ENCODE assay signal across 10 mouse cellular contexts in the genomic region with DNA sequence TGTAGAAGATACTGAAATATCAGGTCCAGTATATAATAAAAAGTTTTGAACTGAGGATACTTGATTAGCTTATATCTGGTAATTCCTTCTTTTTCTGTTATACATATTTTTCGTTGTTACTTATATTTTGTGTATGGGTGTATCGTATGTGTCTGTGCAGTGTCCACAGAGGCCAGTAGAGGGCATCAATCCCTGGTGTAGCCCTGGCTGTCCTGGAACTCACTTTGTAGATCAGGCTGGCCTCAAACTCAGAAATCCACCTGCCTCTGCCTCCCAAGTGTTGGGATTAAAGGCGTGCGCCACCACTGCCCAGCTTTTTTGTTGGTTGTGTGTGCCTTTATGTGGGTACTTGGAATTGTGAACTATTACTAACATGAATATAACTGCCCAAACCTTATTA. TPM values are rescaled to one million over a fixed set of nuclear protein-coding genes. Genes with fewer than 3 reads are reported as not detected.
DNase-seq lines count a peak whose midpoint lies in the region; ATAC-seq and TF ChIP-seq lines count a peak whose summit lies in the region.
"Had no signal": no experiment of that assay in that cellular context is flagged by ENCODE, and none has a peak within 500 bp of the region (broad histone marks: within the 10 kb centered on the region; RNA-seq: fewer than 3 reads in every experiment).

No protein-coding gene starts in this region.

- no peak overlapping the region for H3K27ac ChIP-seq in liver, embryonic 13.5 days
- no peak overlapping the region for H3K27ac ChIP-seq in heart, embryonic 12.5 days (ENCODE audit: poor library complexity, severe bottlenecking)
- H3K27ac ChIP-seq: embryonic facial prominence, embryonic 12.5 days had no signal

- peaks cover 59% of the 10 kb centered on the region for H3K36me3 ChIP-seq in liver, embryonic 13.5 days
- H3K36me3 ChIP-seq in heart, embryonic 12.5 days: peaks cover 30% of the 10 kb centered on the region

- no peaks in the 10 kb centered on the region; the same call in 1 of the 2 replicates for H3K4me1 ChIP-seq in lung, adult 2 months (ENCODE audit: control insufficient read depth, insufficient read depth, low read length)
- peaks cover 17% of the 10 kb centered on the region for H3K4me1 ChIP-seq in liver, embryonic 13.5 days (replicated peaks)
- H3K4me1 ChIP-seq in heart, embryonic 12.5 days (replicated peaks): peaks cover 2% of the 10 kb centered on the region; the same call in 1 of the 2 replicates

- no peaks in the 10 kb centered on the region for H3K9me3 ChIP-seq in liver, embryonic 13.5 days (replicated peaks)
- no peaks in the 10 kb centered on the region for H3K9me3 ChIP-seq in heart, embryonic 12.5 days (replicated peaks)
- H3K9me3 ChIP-seq: embryonic facial prominence, embryonic 12.5 days had no signal

- TF ChIP-seq CTCF in lung, adult 2 months (IDR thresholded peaks at IDR 0.05; ENCODE audit: insufficient read depth, low read length): peak; percentile 51

- no peak overlapping the region for H3K4me2 ChIP-seq in liver, embryonic 13.5 days
- H3K4me2 ChIP-seq in heart, embryonic 12.5 days: no peak overlapping the region
- H3K4me2 ChIP-seq: embryonic facial prominence, embryonic 12.5 days had no signal

- H3K9ac ChIP-seq in liver, embryonic 13.5 days: no peak overlapping the region
- no peak overlapping the region for H3K9ac ChIP-seq in heart, embryonic 12.5 days
- H3K9ac ChIP-seq: embryonic facial prominence, embryonic 12.5 days had no signal

- 86% methylated on average over 4 of the region's 4 CpGs for WGBS in lung, adult 2 months
- WGBS in liver, embryonic 13.5 days (ENCODE audit: insufficient replicate concordance): 76% methylated on average over 4 of the region's 4 CpGs
- WGBS in heart, embryonic 12.5 days: 86% methylated on average over 4 of the region's 4 CpGs

- no peak overlapping the region for H3K4me3 ChIP-seq in lung, adult 2 months (replicated peaks; ENCODE audit: extremely low read depth, low read depth, low read length)
- no peak overlapping the region for H3K4me3 ChIP-seq in liver, embryonic 13.5 days (replicated peaks)
- H3K4me3 ChIP-seq in heart, embryonic 12.5 days: no peak overlapping the region
- H3K4me3 ChIP-seq: embryonic facial prominence, embryonic 12.5 days had no signal

- ATAC-seq in liver, embryonic 13.5 days (ENCODE audit: low read depth): no peak
- ATAC-seq in heart, embryonic 12.5 days (ENCODE audit: insufficient number of reproducible peaks, low FRiP score): no peak

- TF ChIP-seq POLR2A in lung, adult 2 months (IDR thresholded peaks at IDR 0.05; ENCODE audit: borderline replicate concordance, extremely low read depth, low read depth, low read length): no peak

- H3K27me3 ChIP-seq in liver, embryonic 13.5 days: no peaks in the 10 kb centered on the region
- H3K27me3 ChIP-seq in heart, embryonic 12.5 days (replicated peaks): no peaks in the 10 kb centered on the region
- H3K27me3 ChIP-seq: embryonic facial prominence, embryonic 12.5 days had no signal

- DNase-seq in embryo, embryonic 10 days (ENCODE audit: low spot score): peak; percentile 39
- DNase-seq in embryo, embryonic 11 days: no peak
- DNase-seq in lung, adult 2 months: peak; percentile 11
- DNase-seq in lung, postnatal 10 days: no peak
- peak; percentile 24 for DNase-seq in liver, embryonic 13.5 days
- peak; percentile 30 for DNase-seq in thymus, postnatal 0 days (ENCODE audit: low spot score)
- no peak for DNase-seq in urinary bladder, postnatal 14 days (ENCODE audit: low spot score)
- DNase-seq: kidney, adult 11 months had no signal

RNA-seq across cellular contexts. Expression of a gene that starts 12.8 kb away (rescaled TPM):
- polyA plus RNA-seq in lung, adult 2 months (2012; rRNA removed): 81.6 and 92.2 TPM in 2 replicates
- 134 and 178 TPM in 2 replicates for polyA plus RNA-seq in liver, embryonic 13.5 days (2015; fragmentation: Nextera tagmentation; extraction: Ambion mirVana)
- 212 and 231 TPM in 2 replicates for polyA plus RNA-seq in thymus, postnatal 0 days (2015; fragmentation: Nextera tagmentation; extraction: Ambion mirVana)
- 293 and 312 TPM in 2 replicates for polyA plus RNA-seq in heart, embryonic 12.5 days (2016; fragmentation: Nextera tagmentation; extraction: Ambion mirVana)

RNA-seq across cellular contexts. Expression of a gene that starts 23.6 kb away (rescaled TPM):
- 24.3 and 30.7 TPM in 2 replicates for polyA plus RNA-seq in lung, adult 2 months (2012; rRNA removed)
- 20.7 and 24.2 TPM in 2 replicates for polyA plus RNA-seq in liver, embryonic 13.5 days (2015; fragmentation: Nextera tagmentation; extraction: Ambion mirVana)
- polyA plus RNA-seq in thymus, postnatal 0 days (2015; fragmentation: Nextera tagmentation; extraction: Ambion mirVana): 17.7 and 19.5 TPM in 2 replicates
- polyA plus RNA-seq in heart, embryonic 12.5 days (2016; fragmentation: Nextera tagmentation; extraction: Ambion mirVana): 17.2 and 19.1 TPM in 2 replicates

Comparison
In these comparisons a context has a peak if more than half of its experiments do, and no peak if none do; other contexts are left out.
1. DNase-seq: peak in embryo, embryonic 10 days (single experiment), lung, adult 2 months (single experiment), liver, embryonic 13.5 days (single experiment) and thymus, postnatal 0 days (single experiment); none in embryo, embryonic 11 days (single experiment), lung, postnatal 10 days (single experiment) and urinary bladder, postnatal 14 days (single experiment).